Mouse (Mus musculus) forebrain, embryonic 13.5 days (tissue): ENCODE results near the gene Fosl1. TPM values are rescaled to one million over a fixed set of nuclear protein-coding genes. Genes with fewer than 3 reads are reported as not detected.
A peak's percentile ranks its signal among the peaks of the same experiment; 100 is the strongest.

ENCODE experiments used
- ATAC-seq: fragments of 200-750 bp; cut with Nextera tagmentation; 2 replicates; pipeline ENCODE4 v1.8.0; 2017
- H3K27ac ChIP-seq: fragments of 300-500 bp; sonication (generic); 2 replicates; pipeline ENCODE4 v1.5.1; 2015; ENCODE audit warnings: inconsistent platforms, mild to moderate bottlenecking, moderate library complexity
- H3K27me3 ChIP-seq: fragments of 300-500 bp; sonication (generic); 2 replicates; pipeline ENCODE4 v1.6.1; 2015; ENCODE audit warnings: mild to moderate bottlenecking, inconsistent platforms
- H3K36me3 ChIP-seq: fragments of 300-500 bp; sonication (generic); 2 replicates; pipeline ENCODE4 v1.6.1; 2015; ENCODE audit warnings: mild to moderate bottlenecking, inconsistent platforms; ENCODE audit not compliant: poor library complexity, severe bottlenecking
- H3K4me1 ChIP-seq: fragments of 300-500 bp; sonication (generic); 2 replicates; pipeline ENCODE4 v1.6.1; 2015; ENCODE audit warnings: inconsistent platforms
- H3K4me2 ChIP-seq: fragments of 300-500 bp; sonication (generic); 2 replicates; pipeline ENCODE4 v1.6.1; 2015; ENCODE audit warnings: inconsistent platforms, mild to moderate bottlenecking, moderate library complexity
- H3K4me3 ChIP-seq: fragments of 300-500 bp; sonication (generic); 2 replicates; pipeline ENCODE4 v1.5.1; 2015; ENCODE audit warnings: mild to moderate bottlenecking, inconsistent platforms
- H3K9ac ChIP-seq: fragments of 300-500 bp; sonication (generic); 2 replicates; pipeline ENCODE4 v1.6.1; 2015; ENCODE audit warnings: mild to moderate bottlenecking, inconsistent platforms
- H3K9me3 ChIP-seq: fragments of 300-500 bp; sonication (generic); replicated peaks from 2 replicates; pipeline ENCODE4 v1.6.1; 2016; ENCODE audit warnings: inconsistent platforms
- WGBS: fragments of 180-500 bp; shearing (Covaris S2); methylation state at CpG from one replicate; pipeline ENCODE4 v1.1.7; 2015; 5-methylcytosine and 5-hydroxymethylcytosine counted together
- polyA plus RNA-seq: library from polyadenylated mRNA; unstranded; fragments of >200 nt; fragmentation: Nextera tagmentation; extraction: Ambion mirVana; gene quantifications from 2 replicates; pipeline ENCODE4 v1.2.1, GENCODE M21; 2015

The Fosl1 gene
- polyA plus RNA-seq, 1 experiment from 2014 or later = not detected

- under 1% methylated on average over 32 of the region's 32 CpGs for WGBS
- Histone ChIP-seq H3K27ac (peak within 1 kb of the TSS; percentile 68), H3K36me3 (peaks cover 33% of the 10 kb centered on the region)
Observed at GRCm38 (mm10) chr19:5460465-5460911, 13.1 kb downstream of the Fosl1 start, which contains the start of gene Fibp. Fibp (plus strand) TSS chr19:5460615.

GRCm38 (mm10) chr19:5461411-5461810 lies 14.1 kb downstream of the Fosl1 start:
- Histone ChIP-seq H3K9ac (peak overlapping the region; percentile 84; the same call in 1 of the 2 replicates), H3K9me3 (no peaks in the 10 kb centered on the region), H3K4me3 (peak overlapping the region; percentile 80), H3K27ac (no peak overlapping the region), H3K27me3 (peaks cover 4% of the 10 kb centered on the region; the same call in 1 of the 2 replicates), H3K36me3 (peaks cover 43% of the 10 kb centered on the region), H3K4me1 (peaks cover 39% of the 10 kb centered on the region), H3K4me2 (peak overlapping the region; percentile 97)
- ATAC-seq = no peak
- WGBS = 92% methylated on average over 6 of the region's 6 CpGs

More at GRCm38 (mm10) chr19:5460465-5460911, 13.1 kb downstream of the Fosl1 start, which contains the start of gene Fibp:
- H3K9ac ChIP-seq = peak within 1 kb of the TSS; percentile 84
- H3K4me1 ChIP-seq = peaks cover 48% of the 10 kb centered on the region
- H3K4me3 ChIP-seq = peak within 1 kb of the TSS; percentile 80
- H3K4me2 ChIP-seq = peak within 1 kb of the TSS; percentile 97
- H3K27me3 ChIP-seq = peaks cover 4% of the 10 kb centered on the region; the same call in 1 of the 2 replicates
- peak; percentile 63 for ATAC-seq
- H3K9me3 ChIP-seq = no peaks in the 10 kb centered on the region

- no peaks in the 10 kb centered on the region for H3K9me3 ChIP-seq
- H3K4me3 ChIP-seq = no peak overlapping the region
- peaks cover 59% of the 10 kb centered on the region for H3K36me3 ChIP-seq
- peaks cover 4% of the 10 kb centered on the region; the same call in 1 of the 2 replicates for H3K27me3 ChIP-seq
- no peak overlapping the region for H3K27ac ChIP-seq
- H3K4me1 ChIP-seq = peaks cover 31% of the 10 kb centered on the region
- no peak overlapping the region for H3K9ac ChIP-seq
- no peak overlapping the region for H3K4me2 ChIP-seq
- WGBS = 92% methylated on average over 9 of the region's 9 CpGs
- no peak for ATAC-seq
Observed at GRCm38 (mm10) chr19:5463212-5463611, 15.9 kb downstream of the Fosl1 start.

- H3K4me1 ChIP-seq = peaks cover 31% of the 10 kb centered on the region
- peak overlapping the region; percentile 56 for H3K4me2 ChIP-seq
- peaks cover 59% of the 10 kb centered on the region for H3K36me3 ChIP-seq
- peak overlapping the region; percentile 70 for H3K27ac ChIP-seq
- peaks cover 2% of the 10 kb centered on the region; the same call in 1 of the 2 replicates for H3K27me3 ChIP-seq
- WGBS = 40% methylated on average over 15 of the region's 15 CpGs
- H3K9me3 ChIP-seq = no peaks in the 10 kb centered on the region
- peak overlapping the region; percentile 31 for H3K4me3 ChIP-seq
- peak; percentile 55 for ATAC-seq
- H3K9ac ChIP-seq = peak overlapping the region; percentile 62
Observed at GRCm38 (mm10) chr19:5463791-5464562, 16.6 kb downstream of the Fosl1 start.

GRCm38 (mm10) chr19:5465037-5465436 lies 17.7 kb downstream of the Fosl1 start:
- Histone ChIP-seq H3K4me2 (no peak overlapping the region), H3K4me3 (no peak overlapping the region), H3K9me3 (no peaks in the 10 kb centered on the region), H3K36me3 (peaks cover 59% of the 10 kb centered on the region), H3K27ac (no peak overlapping the region), H3K27me3 (no peaks in the 10 kb centered on the region), H3K4me1 (peaks cover 26% of the 10 kb centered on the region), H3K9ac (no peak overlapping the region)
- ATAC-seq = no peak
- 94% methylated on average over 8 of the region's 8 CpGs for WGBS

GRCm38 (mm10) chr19:5466916-5467500 lies 19.7 kb downstream of the Fosl1 start:
- Histone ChIP-seq H3K9ac (peak overlapping the region; percentile 21; the same call in 1 of the 2 replicates), H3K27me3 (no peaks in the 10 kb centered on the region), H3K4me2 (no peak overlapping the region), H3K27ac (no peak overlapping the region), H3K4me3 (no peak overlapping the region), H3K9me3 (no peaks in the 10 kb centered on the region), H3K4me1 (peaks cover 13% of the 10 kb centered on the region), H3K36me3 (peaks cover 59% of the 10 kb centered on the region)
- ATAC-seq = no peak
- WGBS = 92% methylated on average over 6 of the region's 6 CpGs

GRCm38 (mm10) chr19:5468374-5468773 lies 21.0 kb downstream of the Fosl1 start, which contains the start of gene Ctsw:
Ctsw (minus strand) TSS chr19:5468507.
- no peak for ATAC-seq
- Histone ChIP-seq H3K36me3 (peaks cover 47% of the 10 kb centered on the region), H3K27me3 (no peaks in the 10 kb centered on the region), H3K9me3 (no peaks in the 10 kb centered on the region), H3K4me2 (no peak within 1 kb of the TSS), H3K4me3 (no peak within 1 kb of the TSS), H3K27ac (no peak within 1 kb of the TSS), H3K4me1 (peaks cover 13% of the 10 kb centered on the region), H3K9ac (no peak within 1 kb of the TSS)
- WGBS = 60% methylated on average over 5 of the region's 5 CpGs

- Histone ChIP-seq H3K36me3 (peaks cover 12% of the 10 kb centered on the region), H3K9me3 (no peaks in the 10 kb centered on the region), H3K4me2 (no peak overlapping the region), H3K4me1 (peaks cover 26% of the 10 kb centered on the region), H3K27me3 (no peaks in the 10 kb centered on the region), H3K9ac (no peak overlapping the region), H3K4me3 (no peak overlapping the region), H3K27ac (no peak overlapping the region)
- 46% methylated on average over 5 of the region's 5 CpGs for WGBS
- ATAC-seq = no peak
Observed at GRCm38 (mm10) chr19:5471846-5472245, 24.5 kb downstream of the Fosl1 start.

GRCm38 (mm10) chr19:5472857-5473256 lies 25.5 kb downstream of the Fosl1 start:
- Histone ChIP-seq H3K4me1 (peaks cover 26% of the 10 kb centered on the region), H3K4me2 (no peak overlapping the region), H3K9me3 (no peaks in the 10 kb centered on the region), H3K36me3 (peaks cover 2% of the 10 kb centered on the region), H3K27me3 (no peaks in the 10 kb centered on the region), H3K27ac (no peak overlapping the region), H3K4me3 (no peak overlapping the region), H3K9ac (no peak overlapping the region)
- 79% methylated on average over 3 of the region's 3 CpGs for WGBS
- ATAC-seq = no peak

- Histone ChIP-seq H3K4me3 (peak within 1 kb of the TSS; percentile 58), H3K9me3 (no peaks in the 10 kb centered on the region), H3K4me2 (peak within 1 kb of the TSS; percentile 96), H3K27me3 (no peaks in the 10 kb centered on the region), H3K4me1 (peaks cover 26% of the 10 kb centered on the region), H3K36me3 (no peaks in the 10 kb centered on the region; the same call in 1 of the 2 replicates), H3K27ac (peak within 1 kb of the TSS; percentile 49), H3K9ac (peak within 1 kb of the TSS; percentile 81)
- ATAC-seq = peak; percentile 65
- WGBS = 2% methylated on average over 22 of the region's 22 CpGs
Observed at GRCm38 (mm10) chr19:5473720-5474119, 26.4 kb downstream of the Fosl1 start, which contains the start of gene Efemp2. Efemp2 (plus strand) TSS chr19:5473954.

GRCm38 (mm10) chr19:5474281-5475068 lies 27.1 kb downstream of the Fosl1 start:
- H3K4me1 ChIP-seq = peaks cover 26% of the 10 kb centered on the region
- peak overlapping the region; percentile 96 for H3K4me2 ChIP-seq
- 2% methylated on average over 24 of the region's 68 CpGs for WGBS

More at GRCm38 (mm10) chr19:5474281-5475068, 27.1 kb downstream of the Fosl1 start:
- peak; percentile 56 for ATAC-seq
- Histone ChIP-seq H3K4me3 (peak overlapping the region; percentile 58), H3K36me3 (no peaks in the 10 kb centered on the region; the same call in 1 of the 2 replicates), H3K27ac (peak overlapping the region; percentile 49; the same call in 1 of the 2 replicates), H3K27me3 (no peaks in the 10 kb centered on the region), H3K9me3 (no peaks in the 10 kb centered on the region), H3K9ac (peak overlapping the region; percentile 81)
